Mouse (Mus musculus) olfactory bulb, adult 2 months (tissue): ENCODE results near the gene F2rl3.

Experiments
- CTCF ChIP-seq: fragments of 200-500 bp; IDR thresholded peaks from 2 replicates; pipeline ENCODE4 v1.5.1; 2012; ENCODE audit warnings: low read depth, mild to moderate bottlenecking, low read length, moderate library complexity; ENCODE audit not compliant: insufficient read depth
- POLR2A ChIP-seq: fragments of 200-500 bp; IDR thresholded peaks from 2 replicates; pipeline ENCODE4 v1.6.1; 2012; ENCODE audit warnings: mild to moderate bottlenecking, low read depth, low read length, moderate library complexity; ENCODE audit not compliant: insufficient read depth

GRCm38 (mm10) chr8:72752289-72752688, 9.4 kb upstream of the F2rl3 start:
- no peak for TF ChIP-seq CTCF
- no peak for TF ChIP-seq POLR2A
